Mouse (Mus musculus) hindbrain, embryonic 15.5 days (tissue): ENCODE results near the gene Afap1. TPM values are rescaled to one million over a fixed set of nuclear protein-coding genes. Genes with fewer than 3 reads are reported as not detected.

Experiments
- ATAC-seq: fragments of 200-750 bp; cut with Nextera tagmentation; 2 replicates; pipeline ENCODE4 v1.8.0; 2017; ENCODE audit warnings: low read depth, moderate number of reproducible peaks, moderate TSS enrichment; ENCODE audit not compliant: low FRiP score
- H3K27ac ChIP-seq: fragments of 300-500 bp; sonication (generic); replicated peaks from 2 replicates; pipeline ENCODE4 v1.5.1; 2015; ENCODE audit warnings: mild to moderate bottlenecking, inconsistent platforms
- H3K27me3 ChIP-seq: fragments of 300-500 bp; sonication (generic); 2 replicates; pipeline ENCODE4 v1.6.1; 2015; ENCODE audit warnings: control low read depth, inconsistent platforms
- H3K36me3 ChIP-seq: fragments of 300-500 bp; sonication (generic); 2 replicates; pipeline ENCODE4 v1.6.1; 2015; ENCODE audit warnings: control low read depth, inconsistent platforms
- H3K4me1 ChIP-seq: fragments of 300-500 bp; sonication (generic); replicated peaks from 2 replicates; pipeline ENCODE4 v1.6.1; 2015; ENCODE audit warnings: control low read depth, inconsistent platforms
- H3K4me2 ChIP-seq: fragments of 300-500 bp; sonication (generic); 2 replicates; pipeline ENCODE4 v1.6.1; 2015; ENCODE audit warnings: moderate library complexity, mild to moderate bottlenecking, inconsistent platforms
- H3K4me3 ChIP-seq: fragments of 300-500 bp; sonication (generic); 2 replicates; pipeline ENCODE4 v1.5.1; 2015; ENCODE audit warnings: mild to moderate bottlenecking, inconsistent platforms
- H3K9ac ChIP-seq: fragments of 300-500 bp; sonication (generic); 2 replicates; pipeline ENCODE4 v1.6.1; 2015; ENCODE audit warnings: inconsistent platforms
- H3K9me3 ChIP-seq: fragments of 300-500 bp; sonication (generic); 2 replicates; pipeline ENCODE4 v1.6.1; 2016; ENCODE audit warnings: control low read depth, inconsistent platforms
- WGBS: fragments of 180-500 bp; shearing (Covaris S2); methylation state at CpG from one replicate; pipeline ENCODE4 v1.1.7; 2015; 5-methylcytosine and 5-hydroxymethylcytosine counted together
- polyA plus RNA-seq: library from polyadenylated mRNA; unstranded; fragments of >200 nt; fragmentation: Nextera tagmentation; extraction: Ambion mirVana; gene quantifications from 2 replicates; pipeline ENCODE4 v1.2.1, GENCODE M21; 2015

The Afap1 gene
- polyA plus RNA-seq, 1 experiment from 2014 or later = 73.2 TPM

DNA sequence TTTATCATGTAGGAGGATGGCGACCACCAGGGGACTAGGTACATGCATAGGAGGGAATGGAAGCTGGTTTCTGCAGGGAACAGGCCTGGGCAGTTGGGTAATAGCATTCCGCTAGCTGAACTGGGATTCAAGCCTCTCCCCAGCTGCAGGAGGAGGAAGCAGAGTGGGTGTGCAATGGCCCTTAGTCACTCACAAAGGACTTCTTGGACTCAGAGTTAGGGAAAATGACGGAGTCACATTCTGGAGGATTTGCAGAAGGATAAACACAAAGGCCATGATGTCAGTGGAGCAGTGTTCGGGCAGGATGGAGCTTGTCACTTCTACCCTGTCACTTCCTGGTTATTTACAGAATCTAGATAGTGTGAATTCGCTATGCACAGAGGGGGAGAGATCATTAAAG is 50.4 kb downstream of the Afap1 start:
- no peak overlapping the region for H3K9ac ChIP-seq
- no peak overlapping the region for H3K4me3 ChIP-seq
- H3K4me1 ChIP-seq = peaks cover 26% of the 10 kb centered on the region
- no peaks in the 10 kb centered on the region for H3K27me3 ChIP-seq
- WGBS = 75% methylated on average over 5 of the region's 5 CpGs
- no peak overlapping the region for H3K27ac ChIP-seq
- no peaks in the 10 kb centered on the region for H3K9me3 ChIP-seq
- no peak for ATAC-seq
- H3K36me3 ChIP-seq = peaks cover 23% of the 10 kb centered on the region; the same call in 1 of the 2 replicates
- H3K4me2 ChIP-seq = no peak overlapping the region

DNA sequence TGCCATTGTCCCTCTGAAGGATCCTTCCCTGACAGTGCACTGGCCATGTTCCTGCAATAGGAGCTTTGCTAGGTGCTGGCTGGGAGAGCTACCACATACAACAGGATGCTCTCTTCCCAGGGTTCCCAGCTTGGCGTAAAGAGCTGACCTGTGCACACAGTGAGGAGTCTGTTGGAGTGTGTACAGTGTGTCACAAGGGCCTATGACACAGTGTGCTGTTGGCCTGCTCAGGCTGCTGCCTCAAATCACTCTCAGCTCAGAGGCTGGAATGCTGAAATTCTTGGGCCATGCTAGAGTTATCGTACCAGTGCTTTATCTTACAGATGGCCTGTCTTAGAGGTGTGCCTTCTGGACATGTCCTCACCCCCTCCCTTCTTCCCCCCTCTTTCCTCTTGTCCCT is 53.7 kb downstream of the Afap1 start:
- peaks cover 51% of the 10 kb centered on the region for H3K36me3 ChIP-seq
- no peak overlapping the region for H3K9ac ChIP-seq
- no peaks in the 10 kb centered on the region for H3K27me3 ChIP-seq
- no peak overlapping the region for H3K4me3 ChIP-seq
- no peaks in the 10 kb centered on the region for H3K9me3 ChIP-seq
- no peak for ATAC-seq
- no peak overlapping the region for H3K27ac ChIP-seq
- no peak overlapping the region for H3K4me2 ChIP-seq
- WGBS = 88% methylated on average over 2 of the region's 2 CpGs
- peaks cover 11% of the 10 kb centered on the region for H3K4me1 ChIP-seq

DNA sequence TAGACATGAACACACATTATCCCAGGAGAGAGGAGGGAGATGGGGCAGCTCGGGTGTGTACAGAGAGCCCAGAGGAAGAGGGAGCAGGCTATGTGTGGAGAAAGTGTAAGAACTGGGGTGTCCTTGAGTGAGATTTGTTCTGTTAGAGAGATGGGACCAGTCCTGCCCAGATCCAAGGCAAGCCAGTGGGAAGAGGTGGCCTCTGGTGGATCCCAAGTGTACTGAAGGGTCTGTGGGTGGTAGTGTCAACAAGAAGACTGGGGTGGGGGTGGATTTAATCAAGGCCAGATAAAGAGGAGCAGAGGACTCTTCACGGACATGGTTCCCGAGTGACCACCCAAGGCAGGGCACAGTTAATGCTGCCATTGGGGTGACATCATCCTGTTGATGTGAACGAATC is 54.3 kb downstream of the Afap1 start:
- no peaks in the 10 kb centered on the region for H3K27me3 ChIP-seq
- H3K4me3 ChIP-seq = no peak overlapping the region
- 77% methylated on average over 4 of the region's 4 CpGs for WGBS
- no peaks in the 10 kb centered on the region for H3K9me3 ChIP-seq
- no peak overlapping the region for H3K27ac ChIP-seq
- ATAC-seq = no peak
- H3K9ac ChIP-seq = no peak overlapping the region
- H3K4me2 ChIP-seq = no peak overlapping the region
- H3K36me3 ChIP-seq = peaks cover 57% of the 10 kb centered on the region
- peaks cover 11% of the 10 kb centered on the region for H3K4me1 ChIP-seq

DNA sequence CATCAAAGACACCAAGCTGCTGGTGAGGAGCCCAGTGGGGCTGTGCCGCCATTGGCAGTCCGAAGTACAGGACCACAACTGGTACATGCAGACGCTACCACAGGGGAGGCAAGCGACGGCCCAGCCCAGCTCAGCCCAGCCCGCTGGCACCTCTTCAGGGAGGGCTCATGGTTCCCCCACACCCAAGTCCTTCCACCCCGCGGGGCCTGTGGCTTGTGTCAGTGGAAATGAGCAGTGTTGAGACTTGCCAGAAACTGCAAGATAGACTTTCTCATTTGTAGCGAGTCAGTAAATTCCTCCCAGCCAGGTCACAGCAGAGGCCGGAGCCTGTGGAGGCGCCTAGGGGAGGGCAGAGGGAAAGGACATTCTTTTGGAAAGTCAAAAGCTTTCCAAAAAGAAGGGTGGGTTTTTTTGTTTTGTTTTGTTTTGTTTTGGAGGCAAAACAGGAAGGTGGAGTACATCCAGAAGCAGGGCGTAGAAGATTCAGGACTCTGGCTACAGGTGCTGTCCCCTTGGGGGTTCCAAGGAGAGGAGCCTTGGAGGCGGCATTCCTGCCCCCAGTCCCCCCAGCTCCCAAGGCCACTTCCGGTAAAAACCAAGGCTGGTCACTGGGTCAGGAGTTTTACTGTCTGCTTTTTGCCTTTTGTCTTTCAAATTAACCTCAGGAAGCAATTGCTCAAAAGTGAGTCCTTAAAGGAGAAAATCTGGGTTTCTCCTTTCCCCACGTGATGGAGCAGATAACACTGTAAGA is 55.3 kb downstream of the Afap1 start:
- Histone ChIP-seq H3K4me1 (peaks cover 6% of the 10 kb centered on the region), H3K9ac (no peak overlapping the region), H3K36me3 (peaks cover 63% of the 10 kb centered on the region), H3K9me3 (no peaks in the 10 kb centered on the region), H3K4me2 (no peak overlapping the region), H3K27me3 (no peaks in the 10 kb centered on the region), H3K4me3 (no peak overlapping the region), H3K27ac (no peak overlapping the region)
- no peak for ATAC-seq
- 67% methylated on average over 15 of the region's 15 CpGs for WGBS

DNA sequence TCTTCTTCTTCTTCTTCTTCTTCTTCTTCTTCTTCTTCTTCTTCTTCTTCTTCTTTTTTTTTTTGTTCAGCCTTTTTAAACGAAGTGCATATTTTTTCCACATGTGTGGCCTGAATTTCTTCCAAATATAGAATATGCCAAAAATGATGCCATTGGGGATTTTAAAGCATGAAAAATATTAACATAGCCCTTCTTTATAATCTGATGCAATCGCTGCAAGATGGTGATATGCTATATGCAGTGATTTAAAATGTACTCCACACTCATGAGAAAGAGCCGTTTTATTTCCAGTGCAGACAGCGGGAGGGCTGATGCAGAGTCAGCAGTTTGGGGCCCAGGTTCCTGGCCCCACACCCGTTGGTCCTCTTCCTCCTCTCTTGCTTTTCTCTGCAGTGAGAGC is 55.9 kb downstream of the Afap1 start:
- Histone ChIP-seq H3K27me3 (no peaks in the 10 kb centered on the region), H3K4me1 (peaks cover 9% of the 10 kb centered on the region; the same call in 1 of the 2 replicates), H3K4me3 (no peak overlapping the region), H3K27ac (no peak overlapping the region), H3K9me3 (no peaks in the 10 kb centered on the region), H3K9ac (no peak overlapping the region), H3K36me3 (peaks cover 63% of the 10 kb centered on the region), H3K4me2 (no peak overlapping the region)
- no peak for ATAC-seq
- 82% methylated on average over 5 of the region's 5 CpGs for WGBS

DNA sequence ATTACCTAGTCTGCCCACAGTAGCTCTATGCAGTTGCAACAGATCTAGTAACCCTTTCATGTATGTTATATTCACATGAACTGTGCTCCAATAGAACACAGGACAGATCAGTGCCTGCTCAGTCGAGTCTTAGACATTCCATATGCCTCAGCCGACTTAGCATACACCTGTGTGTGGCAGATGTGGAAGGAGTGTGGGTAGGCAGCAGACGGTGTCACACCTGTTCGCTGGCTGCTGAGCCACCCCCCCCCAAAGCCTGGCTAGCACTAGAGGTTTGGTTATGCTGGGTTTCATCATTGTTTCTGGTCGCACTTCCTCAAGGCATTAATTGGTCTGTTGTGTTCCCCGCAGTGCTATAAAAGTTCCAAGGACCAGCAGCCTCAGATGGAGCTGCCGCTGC is 57.4 kb downstream of the Afap1 start:
- peaks cover 55% of the 10 kb centered on the region for H3K36me3 ChIP-seq
- H3K4me1 ChIP-seq = peaks cover 14% of the 10 kb centered on the region
- H3K4me3 ChIP-seq = no peak overlapping the region
- no peak overlapping the region for H3K4me2 ChIP-seq
- H3K9me3 ChIP-seq = no peaks in the 10 kb centered on the region
- H3K9ac ChIP-seq = no peak overlapping the region
- no peak overlapping the region for H3K27ac ChIP-seq
- no peaks in the 10 kb centered on the region for H3K27me3 ChIP-seq
- 79% methylated on average over 7 of the region's 7 CpGs for WGBS
- ATAC-seq = no peak

DNA sequence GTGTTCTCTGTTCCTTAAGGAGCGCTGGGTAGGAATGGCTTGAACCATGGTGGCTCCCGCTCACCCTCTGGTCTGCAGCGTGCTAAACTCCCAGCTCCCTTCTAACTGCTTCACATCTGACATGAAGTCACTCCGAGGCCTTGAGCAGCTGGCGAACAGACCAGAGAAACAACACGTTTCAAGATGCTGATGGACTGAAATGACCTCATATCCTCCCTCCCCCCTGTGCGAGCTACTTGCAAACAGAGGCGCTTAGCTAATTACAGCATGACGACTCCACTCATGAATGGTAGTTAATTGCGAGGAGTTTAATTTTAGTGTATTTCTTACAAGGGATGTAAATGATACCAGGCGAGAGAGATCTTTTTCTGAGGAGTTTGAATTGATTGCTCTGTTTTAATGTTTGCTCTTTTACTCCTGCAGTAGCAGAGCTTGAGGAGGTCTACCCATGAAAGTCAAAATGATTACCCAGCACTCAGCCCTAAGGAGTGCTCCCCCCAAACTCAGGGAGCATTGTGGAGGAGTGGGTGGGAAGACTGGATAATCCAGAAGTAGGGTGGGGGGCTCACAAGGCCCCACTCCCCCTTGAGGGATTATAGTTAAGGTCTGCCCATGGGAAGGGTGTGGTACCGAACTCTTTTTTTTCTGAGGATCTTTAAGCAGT is 61.1 kb downstream of the Afap1 start:
- Histone ChIP-seq H3K27ac (no peak overlapping the region), H3K36me3 (peaks cover 49% of the 10 kb centered on the region), H3K9me3 (no peaks in the 10 kb centered on the region)

DNA sequence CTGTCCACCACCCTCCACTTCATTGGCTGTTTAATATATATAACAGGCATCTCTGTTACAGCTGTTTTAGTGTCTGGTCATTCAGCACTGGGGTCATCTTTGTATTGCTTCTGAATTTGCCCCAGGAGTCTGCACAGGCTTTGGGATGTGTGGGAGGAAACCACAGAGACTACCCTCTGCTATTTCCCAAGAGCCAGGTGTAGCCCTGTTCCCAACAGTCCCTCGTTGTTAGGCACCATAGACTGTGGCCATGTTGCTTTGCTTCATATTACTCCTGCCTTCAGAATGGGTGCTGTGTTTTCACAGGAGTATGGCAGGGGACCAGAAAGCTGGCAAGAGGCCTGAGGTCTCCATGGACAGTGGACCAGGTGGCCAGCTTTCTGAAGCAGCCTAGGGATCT is 63.1 kb downstream of the Afap1 start:
- H3K27me3 ChIP-seq = no peaks in the 10 kb centered on the region
- H3K4me2 ChIP-seq = no peak overlapping the region
- no peak overlapping the region for H3K9ac ChIP-seq
- 94% methylated on average over 1 of the region's 1 CpGs for WGBS
- peaks cover 30% of the 10 kb centered on the region for H3K36me3 ChIP-seq
- H3K9me3 ChIP-seq = no peaks in the 10 kb centered on the region
- H3K27ac ChIP-seq = no peak overlapping the region
- H3K4me3 ChIP-seq = no peak overlapping the region
- ATAC-seq = no peak
- H3K4me1 ChIP-seq = peaks cover 8% of the 10 kb centered on the region

More for the DNA sequence above, 61.1 kb downstream of the Afap1 start:
- WGBS = 62% methylated on average over 12 of the region's 12 CpGs
- Histone ChIP-seq H3K4me1 (peaks cover 8% of the 10 kb centered on the region), H3K4me3 (no peak overlapping the region), H3K9ac (no peak overlapping the region), H3K4me2 (no peak overlapping the region), H3K27me3 (no peaks in the 10 kb centered on the region)
- ATAC-seq = no peak

DNA sequence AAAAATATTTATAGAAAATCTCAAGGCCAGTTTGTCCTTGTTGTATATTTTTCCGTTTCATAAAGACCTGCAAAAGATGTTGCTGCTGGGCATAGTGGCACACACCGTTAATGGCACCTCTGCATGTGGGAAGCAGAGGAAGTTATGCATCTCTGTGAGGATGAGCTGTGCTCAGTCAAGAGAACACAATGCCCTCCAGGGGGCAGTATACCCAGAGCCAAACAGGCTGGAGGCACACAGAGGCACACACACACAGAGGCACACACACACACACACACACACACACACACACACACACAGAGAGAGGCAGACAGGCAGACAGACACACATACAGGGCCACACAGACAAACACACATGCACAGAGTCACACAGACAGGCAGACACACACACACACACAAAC is 65.6 kb downstream of the Afap1 start:
- H3K27ac ChIP-seq = no peak overlapping the region
- no peaks in the 10 kb centered on the region for H3K9me3 ChIP-seq
- ATAC-seq = no peak
- no peak overlapping the region for H3K4me2 ChIP-seq
- 70% methylated on average over 2 of the region's 2 CpGs for WGBS
- no peaks in the 10 kb centered on the region for H3K27me3 ChIP-seq
- no peak overlapping the region for H3K4me3 ChIP-seq
- peaks cover 8% of the 10 kb centered on the region for H3K4me1 ChIP-seq
- H3K9ac ChIP-seq = no peak overlapping the region
- H3K36me3 ChIP-seq = peaks cover 31% of the 10 kb centered on the region

DNA sequence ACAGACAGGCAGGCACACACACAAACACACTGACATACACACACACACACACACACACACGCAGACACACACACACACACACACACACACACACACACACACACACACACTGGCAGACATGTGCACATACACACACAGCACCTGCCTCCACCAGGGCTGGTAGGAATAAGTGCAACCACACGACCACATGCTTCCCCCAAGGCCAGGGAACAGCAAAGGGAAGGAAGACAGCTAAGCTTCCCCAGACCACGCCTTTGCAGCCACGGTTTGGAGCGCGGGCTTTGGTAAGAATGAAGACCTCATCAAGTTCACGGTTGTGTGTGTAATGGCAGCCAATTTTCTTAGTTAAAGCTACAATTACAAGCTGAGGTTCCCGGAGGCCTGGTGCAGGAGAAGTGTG is 67.0 kb downstream of the Afap1 start:
- H3K36me3 ChIP-seq = peaks cover 35% of the 10 kb centered on the region

DNA sequence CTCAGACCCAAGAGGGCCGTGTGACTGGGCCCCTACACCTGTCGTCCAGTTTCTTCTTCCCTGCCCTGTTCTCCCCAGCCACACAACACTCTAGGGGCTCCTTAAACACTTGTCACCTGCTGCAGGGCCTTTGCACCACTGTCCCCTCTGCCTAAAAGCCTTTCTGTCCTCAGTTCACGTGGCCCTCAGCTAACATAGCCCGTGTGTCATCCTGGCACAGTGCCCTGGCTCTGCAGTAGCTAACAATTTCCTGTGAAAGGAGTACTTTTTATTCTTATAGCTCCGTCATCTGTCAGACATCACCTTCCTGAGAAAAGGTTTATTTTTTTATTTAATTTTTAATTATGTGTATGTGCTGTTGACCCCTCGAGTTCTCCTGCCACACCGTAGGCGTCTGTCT is 68.2 kb downstream of the Afap1 start:
- WGBS = 76% methylated on average over 8 of the region's 8 CpGs
- no peak overlapping the region for H3K4me2 ChIP-seq
- no peaks in the 10 kb centered on the region; the same call in 1 of the 2 replicates for H3K4me1 ChIP-seq
- H3K9me3 ChIP-seq = no peaks in the 10 kb centered on the region
- no peak overlapping the region for H3K9ac ChIP-seq
- no peak for ATAC-seq
- H3K27ac ChIP-seq = no peak overlapping the region
- H3K27me3 ChIP-seq = no peaks in the 10 kb centered on the region
- H3K4me3 ChIP-seq = no peak overlapping the region
- H3K36me3 ChIP-seq = peaks cover 46% of the 10 kb centered on the region

More for the DNA sequence above, 67.0 kb downstream of the Afap1 start:
- Histone ChIP-seq H3K9ac (no peak overlapping the region), H3K4me2 (no peak overlapping the region), H3K27ac (no peak overlapping the region), H3K27me3 (no peaks in the 10 kb centered on the region), H3K4me1 (no peaks in the 10 kb centered on the region; the same call in 1 of the 2 replicates), H3K9me3 (no peaks in the 10 kb centered on the region), H3K4me3 (no peak overlapping the region)
- WGBS = 86% methylated on average over 7 of the region's 8 CpGs
- no peak for ATAC-seq

DNA sequence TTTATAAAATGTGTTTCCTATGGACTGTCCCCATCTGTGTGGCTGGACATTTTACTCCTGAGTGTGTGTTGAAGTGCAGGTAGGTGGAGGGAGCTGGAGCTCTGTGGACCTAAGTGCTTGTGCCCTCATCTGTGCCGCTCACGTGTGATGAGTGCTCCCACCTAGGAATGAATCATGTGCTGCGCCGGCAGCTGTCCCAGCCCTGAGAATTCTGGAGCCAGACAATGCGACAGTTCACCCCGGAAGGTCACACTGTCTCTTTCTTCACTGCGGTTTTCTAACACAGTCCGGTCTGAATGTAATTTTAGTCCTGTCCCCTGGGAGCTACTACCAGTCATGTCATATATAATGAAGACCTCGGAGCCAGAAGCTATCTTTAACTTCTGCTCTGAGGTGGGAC is 70.5 kb downstream of the Afap1 start:
- no peak for ATAC-seq
- Histone ChIP-seq H3K4me3 (no peak overlapping the region), H3K4me1 (no peaks in the 10 kb centered on the region; the same call in 1 of the 2 replicates), H3K4me2 (no peak overlapping the region), H3K9me3 (no peaks in the 10 kb centered on the region), H3K27me3 (no peaks in the 10 kb centered on the region), H3K36me3 (peaks cover 43% of the 10 kb centered on the region), H3K27ac (no peak overlapping the region), H3K9ac (no peak overlapping the region)
- 63% methylated on average over 9 of the region's 9 CpGs for WGBS
